Mouse (Mus musculus) urinary bladder, postnatal 10 days (tissue): ENCODE data around the gene Sh3rf1.

ENCODE experiments used
- DNase-seq: peaks from one replicate; pipeline ENCODE4 v3.0.0; 2022; ENCODE audit warnings: low spot score

The Sh3rf1 gene

DNA sequence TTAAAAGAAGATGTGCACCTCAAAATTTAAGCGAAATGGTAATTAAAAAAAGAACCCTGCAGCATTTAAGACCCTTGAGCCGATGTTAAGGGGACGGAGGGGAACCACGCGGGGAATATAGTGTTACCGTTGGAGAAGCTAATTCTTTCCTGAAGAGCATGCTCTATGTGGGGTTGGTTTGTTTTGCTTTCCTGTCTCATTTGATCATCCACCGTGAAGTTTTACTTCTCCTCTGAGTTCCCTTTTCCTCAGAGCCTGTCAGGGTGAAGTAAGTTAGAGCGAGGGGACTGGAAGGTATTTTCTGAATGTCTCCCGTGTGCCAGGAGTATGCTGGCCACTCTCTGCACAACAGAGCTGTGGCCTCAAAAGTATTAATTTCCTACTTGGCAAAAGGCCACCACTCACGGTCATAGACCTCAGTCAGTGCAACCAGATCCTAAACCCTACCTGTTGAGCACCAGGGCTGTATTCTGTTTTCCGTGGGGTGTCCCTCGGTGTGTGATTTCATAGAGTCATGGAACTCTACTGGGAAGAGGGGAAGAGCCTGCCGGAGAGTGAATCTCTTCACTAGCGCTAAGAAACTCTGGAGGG is 63.2 kb downstream of the Sh3rf1 start:
- no peak for DNase-seq

DNA sequence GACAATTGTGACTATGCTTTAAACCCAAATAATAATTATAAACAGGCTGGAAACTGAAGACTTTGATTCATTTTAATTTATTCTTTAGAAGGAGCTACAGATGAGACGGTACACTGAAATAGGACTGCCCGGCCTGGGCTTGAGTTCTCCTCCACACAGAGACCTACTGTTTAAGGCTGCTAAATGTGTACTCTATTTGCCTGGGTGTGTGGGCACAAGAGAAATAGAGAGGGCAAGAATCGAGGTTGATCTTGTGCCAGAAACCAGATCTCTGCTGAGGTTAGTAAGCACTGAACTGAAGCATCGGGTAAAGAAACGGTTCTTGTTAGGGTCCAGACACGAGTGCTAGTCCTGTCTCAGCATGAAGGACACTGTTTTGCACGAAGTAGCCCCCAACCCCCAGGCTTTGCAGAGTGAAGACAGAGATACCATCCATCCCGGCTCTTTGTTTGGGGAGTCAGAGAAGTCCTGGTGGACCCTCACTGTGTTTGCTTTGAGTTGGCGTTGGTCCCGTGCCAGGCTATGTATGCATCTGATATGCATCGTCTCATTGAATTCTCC is 64.4 kb downstream of the Sh3rf1 start:
- no peak for DNase-seq

DNA sequence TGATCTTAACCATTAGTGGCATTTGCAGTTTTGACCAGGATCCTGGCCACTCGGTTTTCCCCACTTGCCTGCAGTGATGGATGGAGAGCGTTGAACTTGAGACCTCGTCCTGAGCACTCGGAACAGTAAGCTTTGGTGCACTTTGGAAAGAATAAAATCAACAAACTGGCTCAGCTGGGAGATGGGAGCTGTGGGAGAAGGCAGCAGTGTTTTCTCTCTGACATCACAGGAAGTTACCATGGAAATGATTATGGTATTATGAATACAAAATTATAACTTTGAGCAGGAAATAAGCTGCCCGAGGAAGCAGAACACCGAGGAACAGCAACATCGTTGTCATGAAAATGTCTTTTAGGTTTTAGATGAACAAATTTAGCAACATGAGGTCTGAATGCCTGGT is 65.0 kb downstream of the Sh3rf1 start:
- DNase-seq: no peak

DNA sequence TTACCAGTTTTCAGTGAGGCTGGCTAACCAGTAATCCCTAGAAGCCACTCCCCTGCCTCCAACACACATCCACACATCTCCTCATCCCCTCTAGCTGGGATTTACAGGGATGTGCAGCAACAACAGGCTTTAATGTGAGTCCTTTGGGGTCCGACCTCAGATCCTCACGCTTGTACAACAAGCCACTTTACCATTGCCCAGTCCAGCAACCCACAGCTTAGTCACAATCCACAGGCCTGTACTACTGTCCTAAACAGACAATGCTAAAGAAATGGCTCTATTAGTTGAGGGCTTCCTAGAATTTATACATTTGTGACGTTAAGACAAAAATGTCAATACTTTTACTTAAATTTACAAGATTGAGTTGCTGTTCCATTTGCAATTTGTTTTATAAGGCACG is 71.4 kb downstream of the Sh3rf1 start:
- DNase-seq: no peak

DNA sequence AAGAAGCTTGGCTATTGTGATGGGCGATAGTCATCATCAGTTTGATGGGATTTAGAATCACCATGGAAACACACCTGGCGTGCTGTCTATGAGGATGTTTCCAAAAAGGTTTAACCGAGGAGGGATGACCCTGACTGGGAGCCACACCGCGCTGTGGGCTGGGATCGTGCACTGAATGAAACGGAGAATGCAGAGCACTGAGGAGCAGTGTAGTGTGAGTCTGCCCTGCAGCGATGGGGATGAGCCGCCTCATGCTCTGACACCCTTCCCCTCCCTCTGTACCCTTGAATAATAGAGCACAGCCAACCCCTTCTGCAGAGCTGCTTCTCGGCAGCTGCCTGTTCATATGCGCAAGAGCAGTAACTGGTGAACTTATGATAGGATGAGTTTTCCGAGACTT is 71.8 kb downstream of the Sh3rf1 start:
- DNase-seq: no peak

DNA sequence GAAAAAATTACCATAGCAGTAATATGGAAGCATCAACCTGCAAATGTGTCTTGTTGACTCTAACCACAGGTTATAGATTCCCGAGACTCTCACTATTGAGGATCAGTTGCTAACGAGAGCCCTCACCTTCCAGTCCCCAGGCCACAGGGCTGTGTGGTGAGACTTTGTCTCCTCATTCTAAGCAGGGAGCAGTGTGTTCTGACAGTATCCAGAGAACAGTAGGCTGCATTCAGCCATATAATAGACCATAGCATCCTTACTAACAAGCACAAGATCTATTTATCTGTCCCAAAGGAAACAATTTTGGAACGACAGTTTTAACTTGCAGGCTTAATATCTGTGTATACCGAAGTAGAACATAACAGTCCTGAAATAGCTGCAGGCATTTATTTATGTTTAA is 75.2 kb downstream of the Sh3rf1 start:
- no peak for DNase-seq

DNA sequence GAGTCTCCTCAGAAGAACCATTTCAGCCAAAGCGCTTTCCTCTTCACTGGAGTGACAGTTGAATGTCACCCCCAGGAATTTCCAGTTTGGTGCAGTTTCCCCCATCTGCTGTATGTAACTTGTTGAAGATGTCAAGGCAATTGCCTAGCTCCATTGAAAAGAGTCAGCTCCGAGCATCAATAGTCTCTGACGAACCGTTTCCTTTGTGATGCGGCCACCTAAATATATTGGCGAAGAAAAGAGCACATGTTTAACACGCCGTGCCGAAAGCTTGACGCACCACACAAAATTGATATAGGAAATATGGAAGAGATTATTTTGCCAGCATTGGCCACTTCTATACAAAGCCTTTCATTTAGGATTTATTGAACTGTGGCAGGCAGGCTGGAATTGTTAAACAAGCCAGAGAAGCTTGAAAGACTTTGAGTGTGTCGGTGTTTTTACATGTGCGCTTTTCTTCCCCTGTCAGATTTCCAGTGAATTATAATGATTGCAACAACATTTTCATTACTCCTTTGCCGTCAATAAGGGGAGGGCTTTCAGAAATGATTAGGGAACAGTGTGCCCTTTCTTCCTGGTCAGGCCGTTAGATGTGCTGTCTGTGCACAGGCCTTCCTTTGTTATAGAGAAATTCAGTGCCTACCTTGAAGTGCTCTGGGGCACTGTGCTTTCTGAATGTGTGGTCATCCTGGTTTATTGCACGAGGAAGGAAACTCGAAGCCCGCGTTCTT is 77.8 kb downstream of the Sh3rf1 start:
- DNase-seq: no peak

DNA sequence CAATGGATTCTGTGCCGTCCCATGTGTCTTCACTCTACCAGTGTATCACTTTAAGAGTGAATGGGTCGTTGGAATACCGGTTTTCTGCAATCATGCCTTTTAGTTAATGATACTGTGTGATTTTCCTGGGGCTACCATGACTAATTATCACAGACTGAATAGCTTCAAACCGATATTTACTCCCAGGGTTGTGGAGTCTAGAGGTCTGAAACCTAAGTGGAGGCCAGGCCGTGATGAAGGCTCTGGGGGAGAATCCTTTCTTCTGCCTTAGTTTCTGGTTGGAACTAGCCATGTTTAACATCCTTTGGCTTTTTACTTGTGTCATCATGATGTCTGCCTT is 78.3 kb downstream of the Sh3rf1 start:
- no peak for DNase-seq

DNA sequence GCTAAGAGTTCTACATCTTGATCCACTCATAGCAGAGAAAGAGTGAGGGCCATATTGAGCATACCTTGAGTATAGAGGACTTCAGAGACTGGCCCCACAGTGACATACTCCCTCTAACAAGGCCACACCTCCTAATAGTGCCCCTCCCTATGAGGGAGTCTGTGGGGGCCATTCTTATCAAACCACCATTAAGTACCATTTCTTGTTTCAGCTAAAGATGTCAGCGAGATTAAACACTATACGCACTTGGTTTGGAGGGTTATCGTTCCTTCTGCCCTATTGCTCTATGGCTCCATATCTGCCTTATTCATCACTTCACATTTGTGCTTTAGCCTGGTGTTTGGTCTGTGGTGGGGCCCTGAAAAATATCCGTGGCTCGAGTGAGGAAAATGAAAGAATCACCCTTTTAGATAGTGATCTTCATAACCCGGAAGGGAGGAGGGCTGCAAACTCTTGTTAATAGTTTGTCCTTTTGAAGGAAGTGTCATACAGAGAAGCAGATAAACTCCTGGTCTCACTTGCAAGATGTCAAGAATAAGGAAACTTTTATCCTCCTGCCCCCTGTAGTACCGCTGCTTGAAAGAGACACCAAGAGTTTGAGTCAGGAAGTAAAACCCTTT is 81.9 kb downstream of the Sh3rf1 start:
- no peak for DNase-seq

DNA sequence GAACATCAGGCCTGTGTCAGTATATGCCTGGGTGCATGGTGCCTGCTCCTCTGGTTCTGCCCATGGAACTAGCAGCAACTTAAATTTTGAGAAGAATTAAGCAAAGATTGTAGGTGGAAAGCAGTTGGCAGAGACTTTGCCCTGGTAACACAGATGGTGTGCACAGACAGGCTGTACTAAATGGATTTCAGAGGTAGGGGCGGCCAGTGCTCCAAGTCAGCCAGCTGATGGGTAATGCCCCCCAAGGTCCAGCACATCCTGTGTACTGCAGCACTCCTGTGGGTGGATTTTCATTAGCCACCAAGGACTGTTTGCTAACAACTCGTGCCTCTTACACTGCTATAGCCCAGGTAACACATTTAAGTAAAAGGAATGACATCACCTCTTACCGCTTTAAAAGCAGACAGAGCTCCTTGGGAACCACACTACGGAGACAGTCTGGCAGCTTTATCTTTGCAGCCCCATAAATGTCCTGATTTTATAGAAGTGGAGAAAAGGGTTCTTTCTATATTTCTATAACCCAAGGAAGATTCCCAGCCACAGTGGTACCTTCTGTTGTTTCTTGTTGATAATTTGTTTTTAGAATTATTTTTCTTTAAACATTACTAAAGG is 82.9 kb downstream of the Sh3rf1 start:
- no peak for DNase-seq

DNA sequence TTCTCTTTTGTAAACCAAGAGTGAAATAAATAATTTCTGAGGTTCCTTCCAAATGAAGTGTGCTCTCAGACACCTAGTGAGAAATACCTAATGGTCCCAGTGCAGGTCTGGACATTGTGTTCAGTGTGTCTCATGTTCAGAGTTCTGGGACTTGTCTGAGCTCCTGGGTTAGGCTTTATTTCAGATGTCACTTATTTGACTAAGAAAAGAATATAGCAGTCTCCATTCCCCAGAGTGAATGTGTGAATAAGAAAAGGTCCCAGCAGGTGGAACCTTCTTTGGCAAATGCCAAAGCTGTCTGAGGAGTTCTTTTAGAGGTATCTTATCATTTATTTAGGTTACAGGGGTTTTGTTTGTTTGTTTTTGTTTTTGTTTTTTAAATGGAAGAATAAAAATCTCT is 85.2 kb downstream of the Sh3rf1 start:
- DNase-seq: no peak

DNA sequence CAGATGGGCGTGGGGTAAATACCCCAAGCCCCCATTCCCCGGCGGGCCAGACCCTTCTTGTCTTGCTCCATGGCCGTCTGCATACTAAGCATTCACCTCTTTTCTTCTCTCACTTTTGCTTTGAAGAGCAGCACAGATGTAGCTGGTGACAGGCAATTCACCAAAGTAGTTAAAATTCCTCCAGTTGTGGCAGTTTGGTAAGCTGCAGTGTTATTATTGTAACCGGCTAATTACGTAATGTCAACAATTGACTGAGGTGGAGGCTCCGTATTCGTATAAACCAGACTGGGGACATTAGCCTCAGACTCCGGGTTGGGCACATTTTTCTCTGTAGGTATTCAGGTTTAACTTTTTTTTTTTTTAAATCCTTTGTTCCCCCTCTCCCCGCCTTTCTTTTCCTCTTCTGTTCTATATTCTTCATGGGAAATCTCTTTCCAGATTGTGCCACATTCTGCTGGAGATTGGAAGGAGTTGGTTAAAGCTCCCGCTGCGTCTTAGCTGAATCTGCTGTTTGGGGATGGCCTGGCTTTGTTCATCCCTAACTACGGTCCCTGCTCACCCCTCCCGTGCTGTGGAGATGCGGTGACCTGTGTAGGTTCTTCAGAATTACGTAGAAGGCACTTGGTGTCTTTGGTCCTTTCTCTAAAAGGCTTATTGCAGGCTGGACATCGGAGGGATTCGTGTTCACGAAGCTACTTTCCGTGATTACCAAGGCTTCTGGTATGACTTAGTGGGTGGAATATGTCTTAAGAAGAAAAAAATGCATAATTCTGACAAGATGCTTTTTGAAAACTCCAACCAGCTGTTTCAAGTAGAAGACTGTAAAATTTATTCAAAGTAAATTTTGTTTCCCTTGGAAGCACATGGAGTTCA is 86.1 kb downstream of the Sh3rf1 start:
- no peak for DNase-seq

DNA sequence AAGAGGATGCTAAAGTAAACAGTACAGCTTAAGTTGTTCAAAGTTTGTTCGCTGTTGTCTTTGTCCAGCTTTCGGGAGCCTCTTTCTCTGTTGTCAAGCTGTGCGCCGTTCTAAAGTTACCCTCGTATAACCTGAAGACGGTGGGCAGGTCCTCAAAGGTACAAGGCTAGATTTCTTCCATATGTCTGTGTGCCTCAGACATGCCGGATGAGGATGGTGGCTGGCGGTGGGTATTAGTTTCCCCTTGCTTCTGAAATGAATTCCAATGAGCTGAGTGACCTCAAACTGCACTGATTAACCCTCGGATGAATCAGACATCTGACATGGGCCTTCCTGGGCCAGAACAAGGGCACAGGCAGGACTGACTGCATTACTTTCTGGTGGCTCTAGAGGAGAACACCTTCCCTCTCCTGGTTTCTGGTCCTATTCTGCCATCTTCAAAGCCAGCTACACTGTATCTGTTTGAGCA is 86.8 kb downstream of the Sh3rf1 start:
- DNase-seq: no peak

DNA sequence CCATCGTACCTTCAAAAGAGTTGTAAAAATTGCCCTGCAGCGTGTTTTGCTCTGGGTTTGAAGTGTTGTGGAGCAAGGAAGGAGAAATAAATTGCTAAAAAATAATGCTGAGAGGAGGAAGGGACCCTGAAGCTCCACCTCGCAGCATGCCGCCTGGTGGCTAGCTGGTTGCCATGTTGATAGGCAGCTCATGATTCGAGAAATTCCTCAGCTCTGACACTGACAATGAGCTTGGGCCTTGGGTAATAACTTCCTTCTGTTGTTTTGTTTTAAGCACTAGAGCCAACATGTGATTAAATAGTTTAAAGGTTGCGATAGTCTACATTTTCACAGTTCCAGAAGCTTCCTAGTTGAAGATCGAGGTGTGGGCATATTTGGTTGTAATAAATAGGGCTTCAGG is 89.3 kb downstream of the Sh3rf1 start:
- no peak for DNase-seq

DNA sequence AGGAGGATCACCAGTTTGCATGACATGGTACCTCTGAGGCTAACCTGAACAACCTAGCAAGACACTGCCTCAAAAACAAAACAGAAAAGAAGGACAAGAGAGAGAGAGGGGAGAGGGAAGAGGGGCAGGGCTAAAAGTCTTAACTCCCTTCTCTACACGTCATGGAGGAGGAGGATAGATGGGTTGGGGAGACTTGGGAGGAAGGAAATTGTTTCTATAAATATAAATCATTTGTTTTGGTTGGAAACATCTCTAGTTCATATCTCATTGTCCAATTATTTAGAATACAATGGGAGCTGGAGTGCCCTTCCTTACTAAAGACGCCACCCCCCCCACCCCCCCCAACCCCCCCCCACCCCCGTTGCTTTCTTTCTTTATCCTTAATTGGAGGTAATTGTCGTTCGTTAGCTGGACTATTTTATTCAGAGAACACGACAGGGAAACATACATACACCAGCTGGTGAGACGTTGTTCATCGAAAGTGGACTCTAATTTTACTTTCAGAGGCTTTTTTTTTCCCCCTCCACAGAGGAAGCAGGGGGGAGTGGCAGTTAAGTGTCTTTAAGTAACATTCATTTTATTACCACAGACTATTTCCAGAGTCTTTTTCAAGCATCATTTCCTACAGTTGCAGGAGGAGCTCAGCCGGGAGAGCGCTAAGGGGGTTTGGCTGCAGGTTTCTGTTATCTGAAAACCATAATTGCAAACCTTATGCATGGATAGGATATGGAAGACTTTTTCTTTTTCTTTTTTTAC is 92.5 kb downstream of the Sh3rf1 start:
- no peak for DNase-seq

DNA sequence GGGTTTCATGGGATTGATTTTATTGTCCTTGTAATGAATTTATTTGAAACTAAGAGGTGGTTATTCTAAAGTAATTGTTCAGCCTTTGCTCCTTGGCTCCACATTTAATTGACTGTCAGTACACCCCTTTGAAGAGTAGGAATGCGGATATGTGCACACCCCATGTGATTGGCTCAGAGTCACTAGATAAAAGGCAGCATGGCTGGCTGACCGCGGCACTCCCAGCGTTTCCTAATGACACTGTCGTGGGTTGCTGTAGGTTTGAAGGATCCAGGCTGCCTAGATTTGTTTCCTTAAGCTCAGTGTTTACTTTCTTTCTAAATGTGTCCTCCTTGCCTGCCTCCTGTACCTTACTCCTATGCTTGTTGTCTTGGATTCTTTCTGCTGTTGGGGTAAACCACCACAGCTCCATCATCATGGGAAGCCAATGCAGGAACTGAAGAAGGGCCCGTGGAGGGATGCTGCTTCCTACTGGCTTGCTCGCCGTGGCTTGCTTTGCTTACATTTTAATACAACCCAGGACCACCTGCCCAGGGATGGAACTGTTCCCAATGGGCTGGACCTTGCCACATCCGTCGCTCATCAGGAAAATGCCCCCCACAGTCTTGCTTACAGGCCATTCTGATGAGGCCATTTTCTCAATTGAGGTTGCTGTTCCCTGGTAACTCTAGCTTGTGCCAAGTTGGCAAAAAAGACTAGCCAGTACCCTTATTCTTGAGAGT is 93.3 kb downstream of the Sh3rf1 start:
- no peak for DNase-seq

DNA sequence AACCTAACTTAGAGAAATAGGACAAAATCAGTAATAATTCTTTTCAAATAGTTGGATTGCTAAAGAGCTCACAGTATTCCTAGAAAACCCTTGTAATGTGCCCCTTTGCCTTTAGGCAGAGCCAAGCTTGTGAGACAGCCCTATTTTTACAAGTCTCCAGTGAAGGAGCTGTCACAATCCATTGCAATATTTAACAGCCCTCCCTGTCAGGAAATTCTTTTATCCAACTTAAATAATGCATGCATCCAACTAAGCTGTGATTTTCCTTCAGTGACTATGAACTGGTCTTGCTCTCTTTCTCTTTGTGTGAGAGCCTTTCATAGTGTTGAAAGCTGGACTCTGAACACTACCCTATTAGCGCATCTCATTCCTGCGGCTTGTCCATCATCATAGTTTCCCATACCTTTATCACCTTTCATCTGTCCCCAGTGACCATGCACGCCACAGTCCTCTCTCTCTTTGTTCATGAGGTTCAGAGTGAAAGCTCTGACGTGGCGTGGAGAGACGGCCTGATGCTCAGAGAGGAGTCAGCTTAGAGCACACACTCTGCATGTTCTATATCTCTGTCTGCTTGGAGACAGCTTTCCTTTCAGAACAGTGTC is 94.0 kb downstream of the Sh3rf1 start:
- DNase-seq: no peak

DNA sequence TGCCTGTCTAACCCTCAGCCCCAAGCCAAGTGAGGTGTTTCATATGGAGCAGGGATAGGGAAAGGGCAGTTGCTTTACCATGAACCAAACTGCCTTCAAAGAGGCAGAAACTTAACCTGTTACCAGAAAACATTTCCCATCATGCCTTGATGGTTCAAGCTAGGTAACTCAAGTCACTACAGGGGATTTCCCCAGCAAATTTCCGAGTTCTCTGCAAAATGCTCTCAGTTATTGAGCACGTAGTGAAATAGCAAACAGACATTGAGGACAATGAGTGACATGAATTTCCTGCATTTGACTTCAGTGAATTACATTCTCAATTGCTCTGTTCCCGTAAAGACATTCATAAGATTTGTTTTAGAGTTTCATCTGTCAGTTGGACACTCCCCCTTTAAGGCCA is 97.5 kb downstream of the Sh3rf1 start:
- no peak for DNase-seq

DNA sequence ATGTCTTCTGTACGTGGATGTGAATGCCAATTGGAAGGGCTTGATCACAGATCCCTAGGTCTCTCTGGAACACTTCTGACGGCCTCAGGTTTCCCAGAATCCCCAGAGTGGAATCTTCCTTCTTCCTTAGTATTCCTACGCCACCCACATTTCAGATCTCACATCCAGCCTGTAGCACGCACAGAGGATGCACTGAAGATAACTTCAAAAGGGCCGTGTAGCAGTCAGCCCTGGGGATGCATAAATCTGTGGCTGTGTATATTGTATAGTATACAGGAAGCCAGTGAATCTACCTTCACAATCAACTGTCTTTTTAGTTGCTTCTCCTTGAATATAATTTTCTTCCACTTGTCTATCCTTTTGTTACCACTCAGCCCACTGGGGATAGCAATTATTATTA is 98.1 kb downstream of the Sh3rf1 start:
- no peak for DNase-seq

DNA sequence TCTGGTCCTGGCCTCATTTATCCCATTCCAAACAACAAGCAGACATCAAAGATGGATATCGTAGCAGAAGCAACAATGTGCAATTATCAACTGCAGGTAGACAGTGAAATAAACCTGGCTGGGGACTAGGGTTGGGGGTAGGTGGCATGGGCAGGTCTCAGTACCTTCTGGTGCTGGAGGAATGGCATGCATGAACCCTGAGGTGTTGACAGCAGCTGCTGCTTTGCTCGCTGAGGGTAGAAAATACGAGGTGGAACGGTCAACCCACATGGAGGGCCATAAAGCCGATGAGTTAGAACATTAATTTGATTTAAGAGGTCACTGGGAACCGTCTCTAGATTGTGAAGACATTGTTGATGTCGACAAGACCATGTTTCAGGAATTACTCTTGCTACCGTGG is 98.8 kb downstream of the Sh3rf1 start:
- no peak for DNase-seq
